Mouse (Mus musculus): ENCODE measurements at regions not wholly inside any gene's neighbourhood (a gene's known extent, or its start where the extent isn't known, plus 50 kb on each side); places are given as distances from the start of the nearest gene placed in this dataset.

- DNase-seq (ENCODE audit: extremely low spot score): no peak
Observed at GRCm38 (mm10) chr7:52399513-52399912, 384.0 kb upstream of the 1700015G11Rik start.

DNA sequence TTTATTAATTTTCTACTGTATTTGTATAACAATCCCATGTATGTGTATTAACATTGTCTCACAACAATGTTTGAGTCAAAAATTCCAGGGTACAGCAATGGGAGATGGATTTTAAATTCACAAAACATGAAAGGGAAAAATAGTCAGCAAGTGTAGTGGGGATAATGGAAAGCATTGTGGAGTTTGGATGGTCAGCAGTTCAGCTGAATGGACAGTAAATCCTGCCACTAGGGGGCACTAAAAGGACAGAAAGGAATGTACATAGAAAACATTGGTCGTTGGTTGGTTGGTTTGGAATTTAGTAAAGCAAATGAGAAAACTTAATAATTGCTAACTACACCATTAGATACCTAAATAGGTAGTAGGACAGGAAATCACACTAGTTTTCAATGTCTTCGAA is 376.3 kb upstream of the 1700015G11Rik start:
- peak; percentile 48 for DNase-seq (ENCODE audit: extremely low spot score)

All from embryo, embryonic 9.5 days (tissue).